Mouse (Mus musculus) megakaryocyte, embryonic 14.5 days (primary cell): ENCODE results near the gene Ccdc155.

ENCODE experiments used
- FLI1 ChIP-seq: IDR thresholded peaks from 2 replicates; pipeline ENCODE4 v1.6.1; 2012; ENCODE audit warnings: low read length, inconsistent platforms, mixed read lengths
- GATA1 ChIP-seq: IDR thresholded peaks from 3 replicates; pipeline ENCODE4 v1.6.1; 2012; ENCODE audit warnings: mixed read lengths, low read length, inconsistent platforms, borderline replicate concordance

DNA sequence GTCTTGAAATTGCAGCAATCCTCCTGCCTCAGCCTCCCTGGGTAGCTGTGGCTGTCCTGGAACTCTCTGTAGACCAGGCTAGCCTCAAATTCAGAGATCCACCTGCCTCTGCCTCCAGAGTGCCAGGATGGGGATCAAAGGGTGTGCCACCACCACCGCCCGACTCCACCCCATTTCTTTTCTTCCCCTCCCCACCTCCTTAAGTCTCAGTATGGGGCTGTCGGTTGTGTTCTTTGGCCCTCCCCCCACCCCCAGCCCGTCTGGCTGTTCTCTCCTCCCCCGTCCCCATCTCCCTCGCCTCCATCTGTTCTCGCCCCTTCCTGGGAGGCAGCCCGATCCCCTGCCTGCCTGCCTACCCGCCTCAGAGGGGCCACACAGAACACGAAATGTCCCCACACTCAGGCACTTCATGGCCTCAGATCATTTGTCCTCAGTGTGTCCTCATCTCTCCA lies 37.7 kb downstream of the Ccdc155 start:
- TF ChIP-seq FLI1 (no peak), GATA1 (no peak)
